Mouse (Mus musculus): ENCODE measurements at regions not wholly inside any gene's neighbourhood (a gene's known extent, or its start where the extent isn't known, plus 50 kb on each side); places are given as distances from the start of the nearest gene placed in this dataset.

DNA sequence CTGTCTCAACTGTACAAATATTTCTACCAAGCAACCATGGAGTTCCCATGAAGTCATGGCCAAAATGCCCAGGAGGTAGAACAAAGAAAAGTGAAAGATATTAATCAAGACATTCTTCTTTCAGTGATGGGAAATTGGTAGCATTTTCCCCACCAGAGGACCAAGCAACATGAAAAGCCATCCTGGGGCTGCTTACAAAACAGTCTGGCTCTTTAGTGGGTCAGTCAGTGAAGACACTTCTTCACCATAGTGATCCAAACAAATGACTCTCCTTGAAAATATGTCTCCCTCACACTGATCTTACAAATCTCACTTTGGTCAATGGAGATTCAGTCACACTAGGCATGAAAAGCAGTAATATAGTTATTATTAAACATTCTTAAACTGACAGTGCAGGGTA is 299.8 kb upstream of the Gm9747 start:
- no peaks in the 10 kb centered on the region for H3K4me1 ChIP-seq (replicated peaks; ENCODE audit: low read depth, low read length)
- H3K4me3 ChIP-seq (replicated peaks; ENCODE audit: low read length), result no peak overlapping the region
- no peaks in the 10 kb centered on the region for H3K27me3 ChIP-seq (ENCODE audit: insufficient read depth, low read length)
- TF ChIP-seq POU5F1 (IDR thresholded peaks at IDR 0.05; ENCODE audit: borderline replicate concordance, low read length), result no peak
- no peak for TF ChIP-seq NANOG (IDR thresholded peaks at IDR 0.05; ENCODE audit: borderline replicate concordance, low read length)
- no peaks in the 10 kb centered on the region for H3K36me3 ChIP-seq (ENCODE audit: insufficient read depth, low read length)
- H3K9me3 ChIP-seq (ENCODE audit: low read length), result no peaks in the 10 kb centered on the region

DNA sequence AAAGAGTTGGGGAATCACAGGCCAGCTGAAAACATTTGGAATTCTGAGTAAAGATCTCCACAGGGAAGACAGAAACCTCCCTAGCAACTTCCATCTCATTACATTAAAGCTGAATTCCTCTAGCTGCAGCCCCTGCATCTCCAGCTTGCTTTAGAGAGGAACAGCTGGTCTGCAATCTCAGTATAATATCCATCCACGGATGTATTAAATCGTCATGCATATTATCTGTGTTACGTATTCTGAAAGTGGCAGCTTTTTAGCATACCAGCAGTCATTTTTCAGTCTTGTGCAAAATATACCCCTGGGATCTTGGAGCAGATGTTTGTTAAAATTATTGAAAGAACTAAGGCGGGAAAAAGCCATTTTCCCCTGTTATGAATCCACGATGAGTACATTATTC is 287.7 kb upstream of the Gm9747 start:
- no peaks in the 10 kb centered on the region for H3K4me1 ChIP-seq (replicated peaks; ENCODE audit: low read depth, low read length)
- TF ChIP-seq NANOG (IDR thresholded peaks at IDR 0.05; ENCODE audit: borderline replicate concordance, low read length) (no peak), CTCF (conservative IDR thresholded peaks at IDR 0.05; ENCODE audit: low read length) (no peak)

DNA sequence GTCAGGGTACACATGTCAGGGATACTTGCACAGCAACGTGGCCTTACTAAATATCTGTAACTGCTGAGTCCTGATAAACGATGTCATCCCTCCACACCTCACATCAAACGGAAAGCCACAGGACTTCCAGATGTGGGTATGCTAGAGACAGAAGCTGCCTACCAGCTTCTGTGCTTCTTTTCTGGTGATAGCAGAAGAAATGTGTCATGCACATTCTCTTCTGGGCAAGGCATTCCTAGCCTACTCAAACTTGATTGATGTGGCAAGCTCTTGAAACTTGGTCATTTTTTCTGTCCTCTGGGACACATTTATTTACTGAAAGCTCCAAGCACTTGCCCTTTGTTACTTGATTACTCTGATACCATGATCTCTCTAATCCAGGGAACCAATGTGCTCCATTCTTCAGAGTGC is 282.8 kb upstream of the Gm9747 start:
- Histone ChIP-seq H3K9me3 (ENCODE audit: low read length) (no peaks in the 10 kb centered on the region), H3K4me1 (replicated peaks; ENCODE audit: low read depth, low read length) (no peaks in the 10 kb centered on the region), H3K36me3 (ENCODE audit: insufficient read depth, low read length) (no peaks in the 10 kb centered on the region), H3K27me3 (ENCODE audit: insufficient read depth, low read length) (no peaks in the 10 kb centered on the region), H3K4me3 (replicated peaks; ENCODE audit: low read length) (no peak overlapping the region)
- TF ChIP-seq NANOG (IDR thresholded peaks at IDR 0.05; ENCODE audit: borderline replicate concordance, low read length), result no peak
- no peak for TF ChIP-seq CTCF (conservative IDR thresholded peaks at IDR 0.05; ENCODE audit: low read length)
- no peak for TF ChIP-seq POU5F1 (IDR thresholded peaks at IDR 0.05; ENCODE audit: borderline replicate concordance, low read length)

More for the DNA sequence above, 287.7 kb upstream of the Gm9747 start:
- H3K9me3 ChIP-seq (ENCODE audit: low read length), result peaks cover 11% of the 10 kb centered on the region; the same call in 1 of the 2 replicates
- H3K4me3 ChIP-seq (replicated peaks; ENCODE audit: low read length), result no peak overlapping the region
- no peaks in the 10 kb centered on the region for H3K36me3 ChIP-seq (ENCODE audit: insufficient read depth, low read length)
- H3K27me3 ChIP-seq (ENCODE audit: insufficient read depth, low read length), result no peaks in the 10 kb centered on the region

DNA sequence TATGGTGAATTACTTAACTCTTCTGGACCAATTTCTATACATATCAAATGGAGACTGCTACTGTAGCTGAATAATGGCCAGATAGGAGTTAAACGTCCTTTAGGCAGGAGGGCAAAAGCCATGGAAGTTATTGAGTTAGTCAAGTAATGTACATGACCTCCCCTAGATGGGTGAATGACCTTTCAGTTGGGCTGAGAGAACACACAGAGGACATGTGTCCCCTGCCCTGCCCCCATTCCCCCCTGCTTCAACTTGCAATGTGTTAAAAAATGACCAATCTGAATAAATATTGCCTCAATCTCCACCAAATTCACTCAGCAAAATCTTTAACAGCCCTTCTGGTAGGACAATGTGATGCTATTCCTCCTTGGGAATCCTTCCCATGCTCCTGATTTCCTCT is 282.1 kb upstream of the Gm9747 start:
- no peaks in the 10 kb centered on the region for H3K27me3 ChIP-seq (ENCODE audit: insufficient read depth, low read length)
- H3K36me3 ChIP-seq (ENCODE audit: insufficient read depth, low read length), result no peaks in the 10 kb centered on the region
- no peak overlapping the region for H3K4me3 ChIP-seq (replicated peaks; ENCODE audit: low read length)
- TF ChIP-seq NANOG (IDR thresholded peaks at IDR 0.05; ENCODE audit: borderline replicate concordance, low read length), result no peak
- no peak for TF ChIP-seq POU5F1 (IDR thresholded peaks at IDR 0.05; ENCODE audit: borderline replicate concordance, low read length)
- no peak for TF ChIP-seq CTCF (conservative IDR thresholded peaks at IDR 0.05; ENCODE audit: low read length)
- no peaks in the 10 kb centered on the region for H3K9me3 ChIP-seq (ENCODE audit: low read length)
- no peaks in the 10 kb centered on the region for H3K4me1 ChIP-seq (replicated peaks; ENCODE audit: low read depth, low read length)

DNA sequence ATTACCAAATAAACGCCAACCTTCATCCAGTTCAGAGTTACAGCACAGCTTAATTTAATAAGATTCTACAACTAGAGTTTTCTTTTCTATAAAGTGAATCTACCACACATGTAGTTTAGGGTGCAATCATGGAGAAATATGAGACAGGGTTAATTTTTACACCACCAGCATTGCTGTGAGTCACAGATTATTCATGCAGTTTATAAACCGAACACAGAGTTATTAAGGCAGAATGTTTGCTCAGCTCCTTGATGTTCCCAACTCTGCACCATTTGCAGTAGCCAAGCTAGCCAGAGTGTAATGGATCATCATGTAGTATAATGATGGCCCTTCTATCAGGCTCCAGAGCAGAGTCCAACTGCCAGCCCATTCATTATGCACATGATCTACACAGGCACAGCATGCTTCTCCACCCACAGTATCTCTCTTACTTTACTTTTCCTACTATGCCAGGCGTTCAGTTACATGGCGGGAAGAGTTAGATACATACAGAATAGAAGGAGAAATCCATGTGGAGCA is 281.4 kb upstream of the Gm9747 start:
- no peaks in the 10 kb centered on the region for H3K9me3 ChIP-seq (ENCODE audit: low read length)
- H3K4me3 ChIP-seq (replicated peaks; ENCODE audit: low read length), result no peak overlapping the region
- no peak for TF ChIP-seq POU5F1 (IDR thresholded peaks at IDR 0.05; ENCODE audit: borderline replicate concordance, low read length)
- TF ChIP-seq NANOG (IDR thresholded peaks at IDR 0.05; ENCODE audit: borderline replicate concordance, low read length), result no peak
- TF ChIP-seq CTCF (conservative IDR thresholded peaks at IDR 0.05; ENCODE audit: low read length), result no peak
- H3K27me3 ChIP-seq (ENCODE audit: insufficient read depth, low read length), result no peaks in the 10 kb centered on the region
- no peaks in the 10 kb centered on the region for H3K36me3 ChIP-seq (ENCODE audit: insufficient read depth, low read length)
- H3K4me1 ChIP-seq (replicated peaks; ENCODE audit: low read depth, low read length), result no peaks in the 10 kb centered on the region

DNA sequence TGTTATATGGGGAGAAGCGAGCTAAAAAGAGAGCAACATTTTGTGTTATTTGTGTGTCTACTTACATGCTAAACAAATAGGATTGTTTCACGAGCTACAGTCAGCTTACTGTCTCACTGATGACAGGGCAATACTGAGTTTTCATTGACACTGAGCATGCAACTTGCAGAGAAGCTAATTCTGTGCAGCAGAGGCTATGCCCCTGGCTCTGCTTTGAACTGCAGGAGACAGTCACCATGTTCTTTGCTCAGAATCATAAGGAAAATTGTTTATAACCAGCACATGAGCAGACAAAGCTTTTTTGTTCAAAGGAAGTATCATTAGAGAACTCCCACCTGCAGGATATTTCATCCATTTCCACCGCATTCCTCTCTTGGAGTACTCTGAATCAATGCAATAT is 280.8 kb upstream of the Gm9747 start:
- H3K4me1 ChIP-seq (replicated peaks; ENCODE audit: low read depth, low read length), result no peaks in the 10 kb centered on the region
- no peaks in the 10 kb centered on the region for H3K27me3 ChIP-seq (ENCODE audit: insufficient read depth, low read length)
- H3K36me3 ChIP-seq (ENCODE audit: insufficient read depth, low read length), result no peaks in the 10 kb centered on the region
- no peak overlapping the region for H3K4me3 ChIP-seq (replicated peaks; ENCODE audit: low read length)
- TF ChIP-seq CTCF (conservative IDR thresholded peaks at IDR 0.05; ENCODE audit: low read length), result no peak
- no peak for TF ChIP-seq POU5F1 (IDR thresholded peaks at IDR 0.05; ENCODE audit: borderline replicate concordance, low read length)
- TF ChIP-seq NANOG (IDR thresholded peaks at IDR 0.05; ENCODE audit: borderline replicate concordance, low read length), result no peak
- H3K9me3 ChIP-seq (ENCODE audit: low read length), result no peaks in the 10 kb centered on the region

DNA sequence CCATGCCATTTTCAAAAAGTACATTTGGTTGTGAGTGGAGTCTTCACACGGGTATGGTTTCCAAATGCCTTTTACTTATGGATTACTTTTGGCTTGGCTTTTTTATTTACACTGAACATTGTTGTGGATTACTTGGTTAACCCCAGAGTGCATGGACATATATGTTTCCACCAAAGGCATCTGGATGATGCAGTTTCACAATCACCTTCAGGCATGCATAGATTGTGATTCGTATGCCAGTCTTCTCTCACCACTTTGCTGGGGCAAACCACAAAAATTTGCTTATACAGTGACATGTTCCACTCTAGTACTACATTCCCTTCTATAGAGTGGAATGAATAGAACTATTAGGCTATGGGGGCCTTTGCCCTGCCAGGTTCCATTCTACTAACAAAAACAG is 278.4 kb upstream of the Gm9747 start:
- no peak for TF ChIP-seq CTCF (conservative IDR thresholded peaks at IDR 0.05; ENCODE audit: low read length)
- TF ChIP-seq POU5F1 (IDR thresholded peaks at IDR 0.05; ENCODE audit: borderline replicate concordance, low read length), result no peak
- TF ChIP-seq NANOG (IDR thresholded peaks at IDR 0.05; ENCODE audit: borderline replicate concordance, low read length), result no peak
- Histone ChIP-seq H3K9me3 (ENCODE audit: low read length) (no peaks in the 10 kb centered on the region), H3K4me1 (replicated peaks; ENCODE audit: low read depth, low read length) (no peaks in the 10 kb centered on the region), H3K36me3 (ENCODE audit: insufficient read depth, low read length) (no peaks in the 10 kb centered on the region), H3K4me3 (replicated peaks; ENCODE audit: low read length) (no peak overlapping the region), H3K27me3 (ENCODE audit: insufficient read depth, low read length) (no peaks in the 10 kb centered on the region)

DNA sequence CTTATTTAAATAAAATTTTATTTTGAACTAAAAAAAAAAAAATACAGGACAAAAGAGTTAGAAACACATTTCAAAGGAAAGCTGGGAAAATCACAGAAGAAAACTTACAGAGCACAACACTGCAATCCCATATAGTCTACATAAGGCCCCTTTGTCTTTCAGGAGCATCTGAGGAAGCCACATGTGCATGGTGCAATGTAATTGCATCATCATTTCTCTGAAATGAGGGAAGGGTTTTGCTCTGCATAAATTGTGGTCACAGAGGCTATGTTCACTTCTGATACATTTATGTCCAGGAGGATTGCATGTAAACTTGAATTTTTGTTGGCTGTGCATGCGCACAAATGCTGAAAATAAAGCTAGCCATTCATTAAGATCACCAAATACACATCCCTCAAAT is 265.9 kb upstream of the Gm9747 start:
- no peak for TF ChIP-seq CTCF (conservative IDR thresholded peaks at IDR 0.05; ENCODE audit: low read length)
- TF ChIP-seq NANOG (IDR thresholded peaks at IDR 0.05; ENCODE audit: borderline replicate concordance, low read length), result no peak
- Histone ChIP-seq H3K4me3 (replicated peaks; ENCODE audit: low read length) (no peak overlapping the region), H3K36me3 (ENCODE audit: insufficient read depth, low read length) (no peaks in the 10 kb centered on the region), H3K27me3 (ENCODE audit: insufficient read depth, low read length) (no peaks in the 10 kb centered on the region), H3K4me1 (replicated peaks; ENCODE audit: low read depth, low read length) (no peaks in the 10 kb centered on the region), H3K9me3 (ENCODE audit: low read length) (no peaks in the 10 kb centered on the region)

DNA sequence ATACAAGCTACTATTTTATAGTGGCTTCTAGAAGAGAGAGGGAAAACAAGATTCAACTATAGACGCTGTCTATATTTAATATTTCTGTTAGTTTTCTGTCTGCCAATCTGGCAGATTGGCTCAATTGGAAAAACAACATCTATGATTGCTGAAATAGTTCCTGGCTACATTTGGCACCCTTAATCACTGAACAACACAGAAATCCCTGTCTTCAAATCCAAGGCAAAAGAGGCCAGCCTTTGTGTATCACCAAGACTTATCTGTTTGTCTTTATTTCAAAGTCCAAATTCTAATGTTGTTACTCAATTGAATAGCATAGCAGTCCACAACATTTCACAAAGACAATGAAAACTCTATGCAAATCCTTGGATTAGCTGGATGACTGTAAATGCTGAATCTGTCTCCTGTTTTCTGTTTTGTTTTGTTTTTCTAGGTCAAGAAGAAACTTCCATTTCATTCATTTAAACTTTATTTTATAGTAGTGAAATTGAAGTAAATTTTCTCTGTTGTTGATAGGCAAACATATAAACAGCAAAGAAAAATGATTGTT is 265.1 kb upstream of the Gm9747 start:
- H3K4me3 ChIP-seq (replicated peaks; ENCODE audit: low read length), result no peak overlapping the region
- no peaks in the 10 kb centered on the region for H3K9me3 ChIP-seq (ENCODE audit: low read length)
- no peaks in the 10 kb centered on the region for H3K4me1 ChIP-seq (replicated peaks; ENCODE audit: low read depth, low read length)
- H3K27me3 ChIP-seq (ENCODE audit: insufficient read depth, low read length), result no peaks in the 10 kb centered on the region
- no peak for TF ChIP-seq NANOG (IDR thresholded peaks at IDR 0.05; ENCODE audit: borderline replicate concordance, low read length)
- no peak for TF ChIP-seq POU5F1 (IDR thresholded peaks at IDR 0.05; ENCODE audit: borderline replicate concordance, low read length)
- TF ChIP-seq CTCF (conservative IDR thresholded peaks at IDR 0.05; ENCODE audit: low read length), result no peak
- no peaks in the 10 kb centered on the region for H3K36me3 ChIP-seq (ENCODE audit: insufficient read depth, low read length)

All from E14TG2a.4 (cell line).